Mouse (Mus musculus): ENCODE results near the gene Clec16a. TPM values are rescaled to one million over a fixed set of nuclear protein-coding genes. Genes with fewer than 3 reads are reported as not detected.

Gene Clec16a
- total RNA-seq (2023) = 31.7 TPM

GRCm38 (mm10) chr16:10544995-10545622 is at the start of gene Clec16a:
Clec16a (plus strand) TSS chr16:10545339.

GRCm38 (mm10) chr16:10542698-10543365 is 2.3 kb upstream of the Clec16a start, which contains the start of gene Dexi:
Dexi (minus strand) TSS chr16:10543054.

DNA sequence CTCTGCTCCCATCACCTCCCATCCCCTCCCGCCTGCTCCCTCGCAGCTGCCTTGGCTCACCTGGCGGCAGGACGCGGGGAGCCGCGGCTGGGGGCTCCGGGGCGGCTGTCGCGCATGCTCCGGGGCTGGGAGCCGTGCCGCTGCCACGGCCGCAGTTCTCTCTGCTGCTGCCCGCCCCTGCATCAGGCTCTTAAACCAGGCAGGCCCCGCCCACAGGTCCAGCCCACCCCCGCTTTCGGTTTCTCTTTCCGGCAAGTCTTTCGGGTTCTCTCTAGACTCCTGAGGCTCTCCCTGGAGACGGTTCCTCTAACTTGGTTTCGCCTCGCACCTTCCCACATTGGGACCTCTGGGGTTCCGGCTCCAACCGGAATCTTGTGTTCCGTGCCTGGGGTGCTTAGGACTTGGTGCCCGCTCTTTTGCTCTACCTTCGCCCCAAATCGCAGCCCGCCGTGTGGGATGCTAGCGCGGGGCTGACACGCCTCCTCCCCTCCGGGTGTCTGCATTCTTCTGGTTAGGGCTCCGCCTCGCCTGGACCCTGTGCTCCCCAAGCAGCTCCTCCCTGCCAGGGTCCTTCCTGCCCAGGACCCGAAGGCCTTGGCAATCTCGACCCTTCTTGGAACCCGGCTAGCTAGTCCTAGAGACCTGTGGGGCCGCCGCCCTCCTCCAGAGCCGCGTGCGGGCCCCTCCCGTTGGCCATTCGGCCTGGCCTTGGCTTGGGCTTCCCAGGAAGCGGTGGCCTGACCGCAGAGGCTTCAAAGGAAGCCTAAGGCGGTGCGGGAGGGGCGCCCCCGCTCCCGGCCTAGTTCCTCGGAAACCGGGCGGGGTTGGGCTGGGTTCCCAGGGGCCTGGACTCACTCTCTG is 240.5 kb downstream of the Clec16a start, which contains the start of gene Socs1:
Socs1 (minus strand) TSS at position 166 of the 861 bp plus-strand sequence.

GRCm38 (mm10) chr16:10788271-10788670 is 243.1 kb downstream of the Clec16a start, which contains the start of gene Tnp2:
Tnp2 (minus strand) TSS chr16:10788660.

GRCm38 (mm10) chr16:10790702-10791101 is 245.6 kb downstream of the Clec16a start, which contains the start of gene Prm3:
Prm3 (minus strand) TSS chr16:10790914.

Other genes starting within 250 kb of the Clec16a start
- gene Emp2, start 231.4 kb upstream of the Clec16a start, total RNA-seq (2023) = not detected
- gene Tekt5, start 149.8 kb upstream of the Clec16a start, total RNA-seq (2023) = not detected
- gene Nubp1, start 133.4 kb upstream of the Clec16a start, total RNA-seq (2023) = 39.3 TPM
- gene Tvp23a, start 98.0 kb upstream of the Clec16a start, total RNA-seq (2023) = not detected
- gene Ciita, start 65.3 kb upstream of the Clec16a start, total RNA-seq (2023) = 23.7 TPM
- gene Dexi, start 2.3 kb upstream of the Clec16a start, total RNA-seq (2023) = 19.5 TPM
- gene Socs1, start 240.2 kb downstream of the Clec16a start, total RNA-seq (2023) = 23.9 TPM
- not detected for gene Tnp2, start 243.3 kb downstream of the Clec16a start, total RNA-seq (2023)
- not detected for gene Prm3, start 245.6 kb downstream of the Clec16a start, total RNA-seq (2023)